Mouse (Mus musculus) embryonic facial prominence, embryonic 10.5 days (tissue): ENCODE data around the gene Pgm5. TPM values are rescaled to one million over a fixed set of nuclear protein-coding genes. Genes with fewer than 3 reads are reported as not detected.

ENCODE experiments used
- polyA plus RNA-seq: library from polyadenylated mRNA; unstranded; fragments of >200 nt; fragmentation: Nextera tagmentation; extraction: Ambion mirVana; gene quantifications from 2 replicates; pipeline ENCODE4 v1.2.1, GENCODE M21; 2016

The Pgm5 gene
- polyA plus RNA-seq, 1 experiment from 2014 or later: 0.24 TPM

Other genes starting within 250 kb of the Pgm5 start
- gene Tmem252, start 187.8 kb downstream of the Pgm5 start, polyA plus RNA-seq: 0.19 and 0.26 TPM in 2 replicates
- gene Gm10053, start 13.8 kb upstream of the Pgm5 start, polyA plus RNA-seq: 316 and 320 TPM in 2 replicates
- not detected in 2 replicates for gene Foxd4, start 39.3 kb upstream of the Pgm5 start, polyA plus RNA-seq
- gene Cbwd1, start 99.8 kb upstream of the Pgm5 start, polyA plus RNA-seq: 23.6 and 24.4 TPM in 2 replicates
- gene Dock8, start 137.7 kb upstream of the Pgm5 start, polyA plus RNA-seq: 1.3 and 2.3 TPM in 2 replicates